Mouse (Mus musculus): ENCODE data around the gene Tmem9. TPM values are rescaled to one million over a fixed set of nuclear protein-coding genes. Genes with fewer than 3 reads are reported as not detected.
A peak's percentile ranks its signal among the peaks of the same experiment; 100 is the strongest.

The Tmem9 gene
- polyA plus RNA-seq, 1 experiment, result 55.4 TPM

DNA sequence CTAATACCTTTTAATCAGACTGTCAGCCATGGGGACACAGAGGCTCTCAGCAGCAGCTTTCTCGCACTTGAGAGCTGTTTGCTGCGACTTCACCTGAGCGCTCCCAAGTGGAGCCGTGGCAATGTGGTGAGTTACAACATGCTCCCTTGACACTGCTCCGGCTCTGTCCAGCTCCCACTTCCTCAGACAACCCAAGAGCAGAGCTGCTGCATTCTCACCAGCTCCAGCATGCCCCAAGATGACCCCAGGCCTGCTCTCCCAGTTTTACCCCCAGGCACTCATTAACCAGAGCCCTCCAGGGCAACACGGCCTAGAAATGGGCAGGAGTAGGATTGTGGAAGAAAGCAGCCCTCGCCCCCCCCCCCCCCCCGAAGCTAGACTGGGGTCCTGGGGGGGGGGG, 23.7 kb downstream of the Tmem9 start:
- no peak for DNase-seq (ENCODE audit: low spot score)

DNA sequence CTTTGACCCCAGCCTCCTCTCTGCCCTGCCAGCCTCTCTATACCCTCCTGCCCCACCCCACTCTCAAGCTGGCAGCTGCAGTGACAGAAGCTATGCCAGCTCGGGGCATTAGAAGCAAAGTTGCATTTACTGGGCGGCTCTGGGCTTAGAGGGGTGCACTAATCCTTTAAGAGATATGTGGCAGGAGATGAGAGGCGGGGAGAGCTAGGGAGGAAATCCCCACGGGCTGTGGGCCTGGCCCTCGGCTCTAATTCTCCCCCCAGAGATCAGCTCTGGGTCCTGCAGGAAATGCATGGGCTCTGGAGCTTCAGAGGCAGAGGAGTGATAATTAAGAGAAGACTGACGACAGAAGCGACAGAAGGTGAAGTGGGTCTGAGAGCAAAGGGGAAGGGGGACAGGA, 25.0 kb downstream of the Tmem9 start:
- DNase-seq (ENCODE audit: low spot score), result no peak

GRCm38 (mm10) chr1:136038746-136039538, 31.0 kb downstream of the Tmem9 start:
- DNase-seq (ENCODE audit: low spot score), result no peak

DNA sequence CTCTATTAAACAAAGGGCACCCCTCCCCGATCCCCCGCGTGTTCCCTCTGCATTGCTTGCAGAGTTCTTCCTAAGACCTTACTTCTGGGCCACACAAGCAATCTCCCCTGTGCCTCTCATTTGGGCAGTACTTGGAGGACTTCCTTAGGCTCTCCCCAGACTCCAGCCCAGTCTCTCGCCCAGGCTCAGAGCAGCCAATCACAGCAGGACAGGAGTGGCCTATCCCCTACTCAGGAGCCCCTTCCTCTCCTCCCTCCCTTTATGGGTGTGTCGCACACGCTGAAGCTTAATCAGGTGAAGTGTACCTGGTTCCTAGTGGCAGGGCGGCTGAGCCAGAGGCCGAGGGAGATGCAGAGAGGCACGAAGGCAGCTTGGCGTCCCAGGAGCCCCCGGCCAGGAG, 32.5 kb downstream of the Tmem9 start:
- DNase-seq (ENCODE audit: low spot score), result no peak

DNA sequence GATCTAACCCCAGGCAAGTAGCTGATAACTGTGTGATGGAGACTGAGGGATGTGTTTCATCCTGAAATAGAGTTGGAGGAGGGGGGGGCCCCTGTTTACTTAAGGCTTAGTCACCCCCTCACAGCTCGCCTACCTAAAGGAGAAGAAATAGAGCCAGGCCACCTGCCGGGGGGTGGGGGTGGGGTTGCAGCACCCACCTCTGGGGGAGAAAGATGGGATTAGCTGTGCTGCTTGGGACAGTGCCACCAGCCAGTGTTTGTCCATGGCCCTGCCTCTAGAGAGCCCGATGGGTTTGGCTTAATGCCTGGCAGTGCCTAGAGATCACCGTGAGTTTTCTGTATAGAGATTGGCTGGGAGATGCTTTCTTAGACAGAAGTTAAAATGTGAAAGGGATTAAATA, 32.9 kb downstream of the Tmem9 start:
- DNase-seq (ENCODE audit: low spot score), result no peak

GRCm38 (mm10) chr1:136045774-136046173, 37.8 kb downstream of the Tmem9 start:
- DNase-seq (ENCODE audit: low spot score), result peak; percentile 29

- no peak for DNase-seq (ENCODE audit: low spot score)
Measured at GRCm38 (mm10) chr1:136047432-136047831, 39.5 kb downstream of the Tmem9 start.

GRCm38 (mm10) chr1:136047894-136048293, 39.9 kb downstream of the Tmem9 start:
- no peak for DNase-seq (ENCODE audit: low spot score)

DNA sequence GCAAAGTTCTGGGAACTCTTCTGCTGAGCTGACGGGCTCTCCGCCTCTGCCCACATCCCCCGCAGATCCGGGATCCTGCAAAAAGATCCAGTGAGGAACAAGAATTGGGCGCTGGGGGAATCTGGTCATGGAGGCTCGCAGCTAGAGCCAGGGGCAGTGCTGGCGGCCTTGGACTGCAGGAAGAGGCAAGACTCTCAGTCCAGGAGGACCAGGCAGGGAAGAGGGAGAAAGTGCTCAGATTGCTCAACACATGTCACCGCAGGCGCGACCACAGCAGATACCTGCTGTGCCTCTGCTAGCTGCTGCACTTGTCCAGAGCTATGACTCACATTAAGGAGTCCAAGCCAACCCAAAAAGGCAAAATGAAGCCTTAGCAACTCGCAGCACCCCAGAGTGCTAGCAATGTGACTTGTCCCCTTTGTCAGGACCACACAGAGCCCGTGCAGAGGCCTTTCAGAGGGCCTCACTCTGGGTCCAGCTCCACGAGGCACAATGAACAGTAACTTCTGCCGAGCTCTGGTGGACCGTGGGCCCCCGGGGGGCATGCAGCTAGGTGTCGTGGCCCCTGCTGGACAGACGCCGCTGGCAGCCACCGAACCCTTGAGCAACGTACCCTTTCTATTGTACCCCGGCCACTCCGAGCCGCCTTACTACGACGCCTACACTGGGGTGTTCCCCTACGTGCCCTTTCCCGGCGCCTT, 42.5 kb downstream of the Tmem9 start, which contains the start of gene Ascl5:
Ascl5 (plus strand) TSS at position 493 of the 701 bp plus-strand sequence.
- DNase-seq (ENCODE audit: low spot score), result no peak

DNA sequence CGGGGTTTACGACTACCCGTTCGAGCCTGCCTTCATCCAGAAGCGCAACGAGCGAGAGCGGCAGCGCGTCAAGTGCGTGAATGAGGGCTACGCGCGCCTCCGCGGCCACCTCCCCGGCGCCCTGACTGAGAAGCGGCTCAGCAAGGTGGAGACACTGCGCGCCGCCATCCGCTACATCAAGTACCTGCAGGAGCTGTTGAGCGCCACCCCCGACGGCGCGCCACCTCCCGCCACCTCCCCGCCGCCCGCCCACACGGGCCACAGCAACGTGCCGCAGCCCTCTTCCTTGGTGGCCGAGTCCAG, 43.0 kb downstream of the Tmem9 start:
- peak; percentile 24 for DNase-seq (ENCODE audit: low spot score)

- peak; percentile 22 for DNase-seq (ENCODE audit: low spot score)
Measured at GRCm38 (mm10) chr1:136051465-136051864, 43.5 kb downstream of the Tmem9 start.

DNA sequence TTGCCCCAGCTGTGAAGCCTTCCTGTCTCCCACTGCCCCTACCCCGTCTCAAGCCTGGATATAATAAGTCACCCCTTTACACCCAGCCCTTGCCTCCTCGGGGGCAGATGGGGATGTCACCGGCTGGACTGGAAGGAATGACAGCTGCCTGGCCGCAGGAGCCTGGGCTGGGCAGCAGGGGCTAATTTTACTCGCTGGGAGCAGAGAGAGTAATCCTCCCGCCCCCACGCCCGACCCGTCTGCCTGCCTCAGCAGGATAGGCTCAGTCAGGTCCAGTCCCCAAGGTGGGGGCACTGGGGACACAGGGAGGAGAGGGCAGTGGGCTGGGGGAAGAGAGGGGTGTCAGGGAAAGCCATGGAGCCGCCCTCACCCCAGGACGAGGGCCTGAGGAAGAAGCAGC, 44.6 kb downstream of the Tmem9 start, which contains the start of gene Cacna1s:
Cacna1s (plus strand) TSS at position 204 of the 400 bp plus-strand sequence.
- no peak for DNase-seq (ENCODE audit: low spot score)

- no peak for DNase-seq (ENCODE audit: low spot score)
Measured at GRCm38 (mm10) chr1:136055771-136056170, 47.8 kb downstream of the Tmem9 start.

GRCm38 (mm10) chr1:136058594-136058993, 50.6 kb downstream of the Tmem9 start:
- DNase-seq (ENCODE audit: low spot score), result no peak

- DNase-seq (ENCODE audit: low spot score), result no peak
Measured at GRCm38 (mm10) chr1:136061041-136061789, 53.3 kb downstream of the Tmem9 start.

DNA sequence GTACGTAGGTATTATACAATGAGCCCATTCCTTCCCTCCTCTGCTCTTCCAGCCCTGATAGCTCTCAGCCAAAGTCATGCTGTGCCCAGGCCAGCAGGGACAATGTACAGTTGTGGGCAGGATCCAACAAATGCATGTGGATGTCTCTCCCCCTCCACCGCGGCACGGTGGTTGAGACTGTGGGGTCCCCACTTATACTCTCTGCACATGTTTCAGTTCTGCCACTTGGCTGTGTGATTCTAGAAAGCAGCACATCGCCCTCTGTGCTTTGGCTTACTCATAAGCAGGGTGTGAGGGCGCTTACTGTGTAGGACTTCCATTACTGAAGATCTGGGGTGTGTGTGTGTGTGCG, 53.8 kb downstream of the Tmem9 start:
- DNase-seq (ENCODE audit: low spot score), result no peak

- DNase-seq (ENCODE audit: low spot score), result no peak
Measured at GRCm38 (mm10) chr1:136063991-136064390, 56.0 kb downstream of the Tmem9 start.

- DNase-seq (ENCODE audit: low spot score), result no peak
Measured at GRCm38 (mm10) chr1:136066621-136067020, 58.7 kb downstream of the Tmem9 start.

DNA sequence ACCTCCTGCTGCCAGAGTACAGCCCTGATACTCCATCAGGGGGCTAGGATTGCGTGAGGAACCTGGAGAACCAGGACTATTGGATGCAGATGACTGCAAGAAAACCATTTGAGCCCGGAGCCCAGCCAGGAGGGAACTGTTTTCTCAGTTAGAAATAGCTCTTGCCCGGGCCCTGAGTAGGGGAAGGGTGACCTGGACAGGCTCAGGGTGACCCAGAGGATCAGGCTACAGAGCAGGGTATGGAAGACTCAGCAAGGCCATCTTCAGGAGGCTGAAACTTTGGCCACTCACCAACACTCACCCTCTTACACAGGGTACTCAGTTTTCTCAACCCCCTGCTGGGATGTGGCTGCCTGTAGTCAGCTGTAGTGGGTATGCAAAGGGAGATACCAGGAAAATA, 59.6 kb downstream of the Tmem9 start:
- no peak for DNase-seq (ENCODE audit: low spot score)

DNA sequence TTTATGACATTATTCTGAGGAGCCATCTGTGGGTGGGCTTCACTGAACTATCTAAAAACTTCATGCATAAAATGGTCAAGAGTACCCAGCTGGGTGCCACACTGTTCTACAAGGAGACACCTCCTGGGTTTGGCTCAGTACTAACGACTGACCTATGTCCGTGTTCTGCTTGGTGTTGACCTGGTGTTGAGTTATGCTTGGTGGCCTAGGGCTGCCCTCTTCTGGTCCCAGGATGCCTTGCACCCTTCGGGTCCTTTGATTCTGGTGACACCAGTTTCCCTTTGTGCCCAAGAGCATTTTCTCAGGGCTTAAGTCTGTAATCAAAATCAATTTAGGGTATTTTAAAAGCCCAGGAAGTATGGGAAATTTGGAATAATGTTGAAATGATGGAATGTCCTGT, 68.1 kb downstream of the Tmem9 start:
- no peak for DNase-seq (ENCODE audit: low spot score)

GRCm38 (mm10) chr1:136077656-136078055, 69.7 kb downstream of the Tmem9 start:
- no peak for DNase-seq (ENCODE audit: low spot score)

DNA sequence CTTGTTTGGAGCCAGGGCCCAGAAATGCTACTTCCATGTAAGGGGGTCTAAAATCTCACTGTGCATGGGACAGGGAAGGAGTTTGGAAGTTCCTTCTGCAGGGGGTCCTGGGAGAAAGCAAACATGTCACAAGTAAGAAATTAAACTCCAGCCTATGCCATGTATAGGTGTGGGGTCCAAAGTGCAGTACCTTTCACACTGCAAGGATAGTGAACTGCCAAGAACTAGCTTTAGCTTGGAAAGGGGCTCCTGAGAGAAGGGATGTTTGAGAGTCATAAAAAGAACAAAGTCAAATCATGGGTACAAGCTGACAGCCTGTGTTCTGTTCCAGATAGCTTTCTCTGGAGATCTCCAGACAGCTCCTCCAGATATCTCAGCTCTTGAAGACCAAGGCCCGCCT, 73.2 kb downstream of the Tmem9 start:
- no peak for DNase-seq (ENCODE audit: low spot score)

Data from urinary bladder, adult 2 months (tissue).